Mouse (Mus musculus) adrenal gland, adult (tissue): ENCODE measurements around the gene Gnaq.

Experiments
- DNase-seq, 2 experiments: peaks; one replicate each; pipeline ENCODE4 v3.0.0; 2022 to 2023; ENCODE audit warnings: low spot score in 1 of 2; ENCODE audit not compliant: inconsistent age in 2 of 2

Gene Gnaq

GRCm38 (mm10) chr19:16434879-16435278 lies 302.2 kb downstream of the Gnaq start:
- peak; percentile 37 to 83 for DNase-seq

GRCm38 (mm10) chr19:16435531-16436231 lies 303.1 kb downstream of the Gnaq start, which contains the start of gene Gna14:
TSS of gene Gna14 (plus strand) at chr19:16435762.
- peak; percentile 85 to 93 for DNase-seq

GRCm38 (mm10) chr19:16436335-16437169 lies 303.9 kb downstream of the Gnaq start:
- DNase-seq, result peak; percentile 62 to 81
